Mouse (Mus musculus) CH12F3 (cell line): ENCODE measurements around the gene Ankrd17.

Experiments
- in situ Hi-C: fragments of 300-500 bp; cut with MboI; formaldehyde crosslinking; loops from 2 replicates; pipeline ENCODE4 v1.14.3; 2020; ENCODE audit warnings: low sequenced_read_pairs

Ankrd17 gene

DNA sequence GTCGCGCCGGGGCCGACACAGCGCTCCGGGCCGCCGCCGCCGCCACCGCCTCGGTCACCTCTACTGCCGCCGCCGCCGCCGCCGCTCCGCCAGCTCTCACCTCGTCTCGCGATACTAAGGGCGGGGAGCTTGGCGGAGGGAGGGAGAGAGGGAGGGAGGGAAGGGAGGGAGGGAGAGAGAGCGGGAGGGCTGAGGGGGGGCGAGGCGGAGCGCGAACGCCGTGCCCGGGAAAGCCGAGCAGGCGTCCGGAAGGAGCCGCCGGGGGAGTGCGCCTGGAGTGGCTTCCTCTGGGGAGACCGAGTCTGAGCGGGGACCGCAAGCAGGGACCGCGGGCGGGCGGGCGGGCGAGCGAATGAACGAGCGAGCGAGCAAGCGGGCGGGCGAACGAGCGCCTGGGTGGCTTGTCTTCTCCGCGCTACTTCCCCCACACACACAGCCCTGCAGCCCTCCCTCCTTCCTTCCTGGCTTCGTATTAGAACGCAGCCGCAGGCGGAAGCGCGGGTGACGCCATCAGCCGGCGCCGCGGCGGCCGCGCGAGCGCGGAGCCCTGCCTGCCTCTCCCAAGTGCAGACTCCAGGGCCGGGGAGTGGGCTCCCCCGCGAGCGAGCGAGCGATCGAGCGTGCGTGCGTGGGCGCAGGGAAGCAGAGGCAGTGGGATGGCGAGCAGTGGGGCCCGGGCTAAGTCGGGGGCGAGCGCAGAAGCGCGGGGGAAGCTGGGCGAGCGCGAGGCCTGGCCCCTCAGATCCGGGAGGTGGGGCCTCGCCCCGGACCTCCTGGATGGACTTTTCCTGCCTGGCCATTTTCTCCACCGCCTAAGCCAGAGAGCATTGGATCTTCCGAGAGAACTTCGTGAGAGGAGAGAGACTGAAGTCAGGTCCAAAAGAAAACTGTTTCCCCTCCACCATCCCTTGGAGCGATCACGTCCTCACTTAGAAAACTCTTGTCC, at the start of gene Ankrd17:
Gene Ankrd17 (minus strand): TSS at position 457 of the 946 bp plus-strand sequence.
- in situ Hi-C loops: no loop called here

DNA sequence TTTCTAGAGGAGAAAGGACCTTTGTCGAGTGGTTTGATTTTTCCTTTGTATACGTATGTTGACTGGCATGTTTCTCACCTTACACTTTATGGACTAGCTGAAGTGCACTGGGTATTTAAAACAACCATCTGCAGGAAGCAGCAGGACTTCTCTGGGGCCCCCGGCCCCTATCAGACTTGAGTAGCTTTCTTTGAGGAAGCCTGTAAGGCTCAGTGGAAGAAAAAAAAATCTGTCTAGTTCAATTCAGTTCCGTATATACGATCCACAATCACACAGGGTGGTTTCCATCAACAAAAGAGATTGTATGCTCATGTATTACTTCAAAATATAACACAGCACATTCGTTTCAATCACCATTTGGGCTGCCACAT, 48.5 kb upstream of the Ankrd17 start:
- in situ Hi-C loops: no loop called here

DNA sequence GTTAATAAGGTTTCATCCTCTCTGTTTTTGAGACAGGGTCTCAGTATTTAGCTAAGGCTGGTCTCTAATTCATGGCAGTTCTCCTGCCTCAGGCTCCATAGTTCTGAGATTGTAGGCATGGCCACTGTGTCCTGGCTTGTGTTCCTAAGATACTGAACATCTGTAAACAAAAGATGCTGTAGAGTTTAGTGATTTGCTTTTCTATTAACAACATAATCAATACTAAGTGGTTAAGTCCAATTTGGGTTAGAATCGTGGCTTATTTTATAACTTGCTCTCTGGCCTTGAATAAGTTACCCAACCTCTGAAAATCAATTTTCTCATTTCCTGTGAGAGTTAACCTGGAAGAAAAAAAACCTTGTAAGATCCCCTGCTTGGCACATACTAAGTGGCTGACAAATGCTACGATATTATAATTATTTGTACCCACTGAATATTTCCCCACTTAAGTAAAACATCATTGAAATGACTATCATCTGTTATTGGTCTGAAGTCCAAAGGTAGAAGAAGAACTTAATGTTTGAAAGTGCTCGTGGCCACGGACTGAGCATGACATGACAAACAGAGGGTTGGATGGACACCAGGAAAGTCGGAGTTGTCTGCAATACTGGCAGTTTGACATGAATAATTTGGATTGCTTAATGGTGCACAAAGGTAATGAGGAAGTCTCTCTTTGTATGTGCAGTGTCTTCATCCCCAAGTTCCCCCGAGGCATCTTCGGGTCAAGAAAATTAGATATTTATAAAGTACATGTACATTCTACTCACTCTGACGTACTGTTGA, 48.0 kb upstream of the Ankrd17 start:
- in situ Hi-C loops: no loop called here

DNA sequence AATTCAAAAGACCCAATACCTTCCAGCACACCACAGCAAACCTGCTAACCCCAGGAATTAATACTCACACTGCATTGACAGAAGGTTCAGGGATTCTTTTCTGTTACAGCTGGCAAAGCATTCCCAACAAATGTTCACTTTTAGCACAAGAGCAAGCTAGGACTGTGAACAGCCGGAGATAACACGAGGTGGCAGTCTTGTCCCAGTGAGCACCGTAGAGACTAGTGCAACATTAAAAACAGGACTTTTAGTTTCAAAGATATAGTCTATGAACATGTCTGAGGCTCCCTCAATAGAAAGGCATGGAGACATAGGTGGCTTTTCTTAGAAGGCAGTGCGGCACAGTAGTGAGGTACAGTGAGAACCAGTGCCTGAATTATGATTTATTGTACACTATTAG, 38.8 kb upstream of the Ankrd17 start:
- in situ Hi-C loops: no loop called here

DNA sequence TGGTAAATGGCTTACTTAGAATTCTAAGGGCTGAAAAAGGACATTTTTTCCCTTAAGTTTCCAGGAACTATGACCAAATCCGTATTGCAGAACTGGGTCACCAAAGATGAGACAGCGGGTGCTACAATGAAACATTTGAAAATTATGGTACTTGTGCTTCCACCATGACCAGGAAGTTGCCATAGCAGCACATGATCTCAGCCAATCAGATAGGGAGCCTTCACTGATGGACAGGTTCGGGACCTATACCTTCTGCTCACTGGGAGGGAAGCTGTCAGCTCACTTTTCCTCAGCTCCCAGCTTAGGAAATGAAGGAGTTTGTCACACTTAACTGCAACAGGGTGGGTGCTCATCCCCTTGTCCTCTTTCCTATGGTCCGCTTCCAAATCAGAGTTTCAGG, 30.4 kb upstream of the Ankrd17 start:
- in situ Hi-C loops: no loop called here

DNA sequence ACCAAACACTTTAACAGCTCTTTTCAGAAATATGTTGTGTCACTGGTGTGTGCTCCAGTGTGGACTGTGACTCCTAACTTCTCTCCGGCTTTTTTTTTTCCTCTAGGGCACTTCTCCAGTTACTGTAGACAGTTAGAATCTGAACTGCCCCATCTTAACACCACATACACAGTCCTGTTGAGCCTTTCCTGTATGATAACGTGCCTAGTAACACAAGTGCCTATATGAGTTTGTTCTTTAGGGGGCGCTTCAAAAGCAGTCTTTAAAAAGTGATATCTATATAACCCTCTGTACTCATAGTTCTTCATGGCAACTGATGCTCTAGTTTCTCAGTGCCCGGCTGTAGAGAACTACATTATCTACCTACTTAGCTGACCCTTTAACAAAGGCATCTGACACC, 27.9 kb upstream of the Ankrd17 start:
- in situ Hi-C loops: no loop called here

DNA sequence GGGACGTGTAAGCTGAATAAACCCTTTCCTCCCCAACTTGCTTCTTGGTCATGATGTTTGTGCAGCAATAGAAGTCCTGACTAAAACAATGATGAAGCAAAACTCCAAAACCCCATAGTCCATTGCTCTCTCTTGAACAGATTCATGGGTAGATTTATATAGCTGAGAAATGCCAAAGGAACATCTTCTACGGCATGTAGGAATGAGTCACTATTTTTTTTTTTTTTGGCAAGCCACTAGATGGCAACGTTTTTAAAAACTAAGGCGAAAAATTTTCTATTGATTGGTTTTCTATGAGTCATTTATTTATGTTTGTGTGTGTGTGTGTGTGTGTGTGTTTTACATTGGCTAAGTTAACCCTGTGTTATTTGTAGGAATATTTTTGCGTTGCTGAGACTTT, 27.4 kb upstream of the Ankrd17 start:
- in situ Hi-C loops: no loop called here

DNA sequence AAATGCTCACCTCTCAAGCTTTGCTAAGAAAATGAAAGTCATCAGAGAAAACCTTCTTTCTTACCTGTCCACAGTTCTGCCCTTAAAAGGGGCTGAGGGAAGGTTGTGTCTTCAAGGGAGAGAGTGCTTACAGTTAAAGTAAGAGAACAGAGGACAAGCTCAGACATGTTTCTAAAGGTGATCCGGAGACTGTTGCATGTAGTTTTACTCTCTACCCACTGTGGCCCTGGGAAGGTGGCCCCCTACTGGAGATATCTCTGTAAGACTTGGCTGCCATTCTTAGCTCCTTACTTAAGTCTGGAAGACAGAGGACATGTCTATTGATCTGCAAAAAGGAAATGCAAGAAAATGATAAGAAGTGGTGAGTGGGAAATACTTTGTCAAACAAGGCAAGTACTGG, 16.7 kb upstream of the Ankrd17 start:
- in situ Hi-C loops: no loop called here

DNA sequence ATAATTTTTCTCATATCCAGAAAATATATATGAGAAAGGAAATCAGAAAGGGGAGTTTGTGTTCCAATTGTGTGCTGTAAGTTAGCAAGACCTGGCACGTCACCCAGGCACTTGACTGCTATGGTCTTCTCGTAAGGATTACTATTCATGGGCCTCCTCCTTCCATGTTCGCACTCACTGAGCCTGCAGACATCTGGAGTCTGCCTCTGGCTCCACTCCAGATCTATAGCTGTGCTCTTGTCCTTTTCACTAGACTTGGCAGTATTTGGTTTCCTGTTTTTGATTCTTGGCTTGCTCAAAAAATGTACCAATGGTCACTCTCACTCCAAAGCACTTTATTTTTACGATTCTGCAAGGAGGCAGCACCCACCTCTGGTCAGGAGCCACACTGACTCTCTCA, 15.1 kb upstream of the Ankrd17 start:
- in situ Hi-C loops: no loop called here

DNA sequence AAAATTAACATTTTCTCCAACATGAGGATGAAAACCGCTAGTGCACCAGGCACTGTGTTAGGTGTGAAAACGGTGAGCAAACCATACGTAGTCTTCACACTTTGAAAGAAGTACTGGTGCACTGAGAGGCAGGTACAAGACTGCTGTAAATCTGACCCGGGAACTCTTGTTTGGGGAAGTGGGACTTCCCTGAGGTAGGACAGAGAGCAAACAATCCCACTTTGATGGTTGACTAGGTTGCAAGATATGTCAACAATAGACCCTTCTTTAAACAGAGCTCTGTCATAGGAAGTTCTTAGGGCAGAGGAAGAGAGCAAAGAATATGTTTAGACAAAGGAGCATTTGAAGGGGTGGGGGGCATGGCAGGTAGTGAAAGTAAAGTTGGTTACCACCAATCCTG, 7.3 kb upstream of the Ankrd17 start:
- in situ Hi-C loops: no loop called here

DNA sequence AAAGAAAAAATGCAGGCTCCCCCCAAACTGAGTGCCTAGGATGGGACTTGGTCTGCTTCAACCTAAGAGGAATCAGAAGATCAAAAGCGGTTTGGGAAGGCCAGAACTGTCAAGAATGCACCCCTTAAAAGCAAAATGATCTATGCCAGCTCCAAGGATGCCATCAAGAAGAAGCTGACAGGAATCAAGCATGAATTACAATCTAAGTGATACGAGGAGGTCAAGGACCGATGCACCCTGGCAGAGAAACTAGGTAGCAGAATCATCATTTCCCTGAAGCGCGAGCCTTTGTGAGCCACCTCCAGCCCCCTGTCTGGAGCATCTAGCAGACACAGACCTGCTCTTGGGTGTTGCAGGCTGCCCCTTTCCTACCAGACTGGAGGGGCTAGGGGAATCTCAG, 4.0 kb upstream of the Ankrd17 start:
- in situ Hi-C loops: no loop called here

DNA sequence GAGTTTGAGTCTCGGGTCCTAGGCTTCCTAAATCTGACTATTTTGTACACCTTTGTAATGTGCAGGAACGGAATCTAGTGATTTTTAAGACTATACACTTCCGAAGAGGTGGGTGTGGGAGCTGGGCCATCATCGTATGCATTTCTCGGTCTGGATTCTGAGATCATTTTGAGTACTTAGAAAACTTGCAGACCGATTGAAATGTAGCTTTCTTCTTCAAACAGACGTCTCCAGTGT, 608 bp upstream of the Ankrd17 start, which contains the start of gene Gm9958:
Gene Gm9958 (plus strand): TSS at position 138 of the 237 bp plus-strand sequence.
- in situ Hi-C loops: no loop called here

DNA sequence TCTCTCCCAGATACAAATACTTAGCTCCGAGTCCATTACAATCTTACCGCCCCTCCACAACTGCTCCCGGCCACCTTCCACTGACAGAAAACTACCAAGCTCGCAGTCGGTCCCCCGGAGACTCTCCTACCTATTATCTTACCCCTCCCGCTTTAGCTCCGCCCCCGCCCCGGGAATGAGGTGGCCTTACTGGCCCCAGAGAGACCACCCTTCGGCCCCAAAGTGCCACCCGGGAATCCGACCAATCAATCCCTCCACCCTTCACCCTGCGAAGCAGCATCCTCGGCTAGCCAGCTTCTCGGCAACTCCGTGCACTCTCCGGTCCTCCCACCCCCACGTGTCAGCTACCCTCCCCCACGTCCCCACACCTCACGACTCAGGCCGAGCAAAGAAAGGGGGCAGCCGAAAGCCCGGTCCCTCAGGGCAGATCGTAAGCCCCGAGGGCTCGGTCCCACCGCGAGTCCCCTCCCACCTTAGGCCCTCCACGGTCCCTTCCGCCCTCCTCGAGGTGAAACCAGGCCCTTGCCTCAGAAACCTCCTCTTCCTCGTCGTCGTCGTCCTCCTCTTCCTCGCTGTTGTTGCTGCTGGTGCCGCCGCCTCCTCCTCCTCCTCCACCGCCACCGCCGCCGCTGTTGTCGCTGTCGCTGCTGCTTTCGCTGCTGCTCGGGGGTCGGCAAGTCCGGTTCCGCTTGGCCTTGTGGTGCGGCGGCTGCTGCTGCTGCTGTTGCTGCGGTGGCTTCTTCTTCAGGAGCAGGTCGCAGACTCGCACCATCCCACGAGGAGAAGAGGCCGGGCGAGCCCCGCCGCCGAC, 1.0 kb downstream of the Ankrd17 start:
- in situ Hi-C loops: no loop called here

DNA sequence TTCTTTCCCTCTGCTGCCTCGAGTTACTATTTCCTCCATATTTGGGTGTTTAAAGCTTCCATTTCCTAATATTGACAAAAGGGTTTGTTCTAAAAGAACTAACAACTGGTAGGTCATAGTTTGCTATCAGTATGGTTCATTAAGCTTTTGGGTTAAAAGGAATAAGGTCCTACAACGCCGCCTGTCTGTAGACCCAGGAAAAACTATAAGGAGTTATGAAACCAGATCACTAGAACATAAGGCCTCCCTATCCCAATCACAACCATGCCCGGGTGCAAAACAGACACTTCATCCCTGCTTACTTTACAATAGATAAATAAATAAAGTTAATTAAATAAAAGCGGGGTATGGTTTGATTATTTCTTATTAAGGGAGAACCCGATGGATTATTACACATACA, 1.9 kb downstream of the Ankrd17 start:
- in situ Hi-C loops: no loop called here

DNA sequence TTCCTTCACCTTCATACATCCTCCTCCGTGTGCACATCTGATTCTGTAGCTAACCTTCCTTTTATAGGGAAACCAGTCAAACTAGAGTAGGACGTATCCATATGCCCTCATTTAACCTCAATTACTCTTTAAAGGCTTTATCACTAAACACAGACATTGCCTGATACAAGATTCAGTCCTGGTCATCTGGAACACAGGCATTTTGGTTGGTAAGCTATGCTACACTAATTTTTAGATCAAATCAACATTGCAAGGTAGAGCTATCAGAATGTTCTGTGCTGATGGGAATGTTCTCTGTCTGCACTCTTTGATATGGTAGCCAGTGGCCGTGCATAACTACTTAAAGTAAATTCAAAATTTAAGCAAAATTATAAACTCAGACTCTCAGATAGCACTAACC, 10.6 kb downstream of the Ankrd17 start:
- in situ Hi-C loops: no loop called here

DNA sequence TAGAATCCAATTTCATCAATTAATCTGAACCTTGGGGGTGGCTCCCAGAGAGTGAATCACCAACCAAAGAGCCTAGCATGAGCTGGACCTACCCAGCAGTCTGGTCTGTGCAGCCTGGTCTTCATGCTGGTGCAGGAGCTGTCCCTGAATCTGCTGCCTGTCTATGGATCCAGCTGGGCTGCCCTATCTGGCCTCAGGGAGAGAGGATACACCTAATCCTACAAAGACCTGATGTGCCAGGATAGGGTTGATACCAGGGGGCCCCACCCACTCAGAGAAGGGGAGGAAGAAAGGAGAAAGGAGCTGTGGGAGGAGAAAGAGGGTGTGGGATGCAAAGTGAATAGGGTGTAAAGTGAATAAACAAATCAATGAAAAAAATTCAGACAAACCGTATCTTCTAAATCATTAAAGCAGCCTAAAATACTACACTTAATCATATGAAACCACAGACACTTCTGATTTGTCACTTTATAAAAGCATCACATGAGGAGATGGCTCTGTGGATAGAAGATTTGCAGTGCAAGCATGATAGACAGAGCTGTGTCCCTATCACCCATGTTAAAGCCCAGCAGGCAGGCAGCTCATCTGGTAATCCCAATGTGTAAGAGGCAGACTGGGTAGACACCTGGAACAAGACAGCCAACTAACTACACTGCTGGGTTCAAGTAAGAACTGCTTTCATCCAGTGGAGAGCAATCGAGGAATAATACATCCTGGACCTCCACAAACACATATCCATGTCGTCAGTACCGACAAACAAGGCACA, 12.6 kb downstream of the Ankrd17 start:
- in situ Hi-C loops: no loop called here

DNA sequence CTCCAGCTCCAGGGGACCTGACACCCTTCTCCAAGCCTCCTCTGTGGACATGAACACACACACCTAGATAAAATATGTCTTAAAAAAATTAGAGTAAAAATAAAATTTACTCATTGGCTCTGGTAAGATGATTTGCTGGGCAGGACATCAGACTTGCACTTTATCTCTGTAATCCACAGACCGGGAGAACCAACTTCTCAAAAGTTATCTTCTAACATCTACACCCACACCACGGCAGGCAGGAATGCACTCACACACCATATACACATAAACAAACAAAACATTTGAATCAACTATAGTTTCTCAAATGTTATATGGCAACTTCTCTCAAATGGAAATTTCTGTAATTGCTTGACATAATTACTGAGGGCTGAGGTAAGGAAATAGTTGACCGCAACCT, 19.5 kb downstream of the Ankrd17 start:
- in situ Hi-C loops: no loop called here

DNA sequence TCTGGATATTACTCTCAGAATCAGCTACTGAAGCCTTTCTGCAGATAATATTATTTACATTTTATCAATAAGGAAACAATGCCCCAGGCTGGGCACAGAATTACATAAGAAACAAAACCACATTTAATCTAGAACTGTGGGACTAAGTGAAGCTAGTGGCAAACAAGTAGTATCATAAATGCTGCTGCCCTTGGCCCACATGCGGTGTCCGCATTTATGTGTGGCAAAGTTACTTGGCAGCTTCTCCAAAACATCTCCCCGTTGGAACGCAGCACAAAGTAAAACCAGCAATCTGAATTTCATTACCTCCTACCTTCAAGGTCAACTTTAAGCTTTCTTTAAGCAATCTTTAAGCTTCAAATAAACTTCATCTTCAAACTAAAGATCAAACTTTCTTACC, 25.5 kb downstream of the Ankrd17 start:
- in situ Hi-C loops: no loop called here

DNA sequence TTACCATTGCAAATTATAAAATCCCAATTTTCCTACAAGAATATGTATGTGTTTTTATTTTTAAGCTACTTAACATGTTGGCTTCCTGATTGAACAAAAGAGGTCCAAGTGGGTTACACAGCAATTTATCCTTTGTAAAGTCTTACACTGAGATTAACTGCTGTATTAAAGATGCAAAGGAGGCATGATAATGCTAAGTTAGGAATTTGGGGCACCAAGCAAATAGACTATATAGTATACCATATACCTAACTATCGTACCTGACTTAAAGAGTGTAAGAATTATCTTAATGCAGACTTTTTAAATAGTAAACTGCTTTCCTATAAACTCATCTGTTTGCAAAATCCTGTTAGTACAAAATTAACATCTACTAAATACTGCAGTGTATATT, 26.4 kb downstream of the Ankrd17 start:
- in situ Hi-C loops: no loop called here

DNA sequence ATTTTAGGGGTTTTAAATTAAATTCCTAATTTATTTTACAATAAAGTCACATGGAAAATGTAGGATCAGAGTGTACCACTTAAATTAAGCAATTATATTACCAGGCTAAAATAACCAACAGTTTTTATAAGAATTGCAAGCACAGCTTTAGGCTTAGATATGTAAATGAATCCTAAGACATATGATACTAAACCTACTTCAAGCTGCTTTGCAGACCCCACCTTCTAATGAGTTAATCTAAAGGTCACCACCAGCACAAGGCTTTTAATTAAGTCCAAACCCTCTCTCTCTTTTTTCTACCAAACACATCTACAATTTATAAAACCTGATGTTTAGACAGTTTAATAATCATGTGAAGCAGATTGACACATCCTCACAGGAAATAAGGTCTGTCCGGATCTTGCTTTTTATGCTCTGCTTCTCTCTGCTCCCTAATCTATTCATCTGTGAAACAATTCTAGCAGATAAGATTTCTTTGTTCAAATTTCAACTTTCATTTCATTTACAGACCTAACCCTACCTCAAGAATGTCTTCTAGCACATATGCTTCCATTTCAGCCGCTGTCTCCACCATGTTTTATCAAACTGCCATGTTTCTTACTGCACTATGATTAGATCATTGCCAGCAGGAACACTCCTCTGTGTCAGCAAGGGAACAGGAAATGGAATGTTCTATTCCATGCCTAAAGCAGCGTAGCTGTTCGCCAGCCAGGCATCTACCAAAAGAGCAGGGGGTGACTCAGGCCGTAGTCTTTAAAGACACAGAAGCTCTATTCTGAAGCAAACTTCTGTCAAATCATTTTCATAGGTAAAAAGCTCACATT, 27.0 kb downstream of the Ankrd17 start:
- in situ Hi-C loops: no loop called here
